Mouse (Mus musculus): ENCODE results near the gene Cnot10. TPM values are rescaled to one million over a fixed set of nuclear protein-coding genes. Genes with fewer than 3 reads are reported as not detected.

Gene Cnot10
- 15.2 and 15.4 TPM in 2 replicates for total RNA-seq (2014; rRNA removed)
- polyA plus RNA-seq (2012; rRNA removed), result 9.4 and 10.7 TPM in 2 replicates

- Histone ChIP-seq H3K27ac (replicated peaks; ENCODE audit: insufficient read depth, low read depth, low read length) (peak within 1 kb of the TSS; percentile 59), H3K79me2 (ENCODE audit: control insufficient read depth, insufficient read depth, low read length) (peaks cover 24% of the 10 kb centered on the region; the same call in 1 of the 2 replicates), H3K4me1 (ENCODE audit: control insufficient read depth, insufficient read depth, low read length) (peaks cover 7% of the 10 kb centered on the region), H3K36me3 (ENCODE audit: control insufficient read depth, insufficient read depth, low read length) (no peaks in the 10 kb centered on the region), H3K27me3 (ENCODE audit: control insufficient read depth, insufficient read depth, low read length) (no peaks in the 10 kb centered on the region), H3K9ac (ENCODE audit: low read depth, low read length) (peak within 1 kb of the TSS; percentile 84), H3K4me3 (ENCODE audit: insufficient read depth, low read depth, low read length) (peak within 1 kb of the TSS; percentile 83)
- TF ChIP-seq POLR2A (IDR thresholded peaks at IDR 0.05; ENCODE audit: extremely low read depth, insufficient read depth, low read length) (peak; percentile 60; the same call in 1 of the 2 replicates), CTCF (IDR thresholded peaks at IDR 0.05; ENCODE audit: low read depth, low read length) (no peak)
- WGBS, result 4% methylated on average over 51 of the region's 51 CpGs
- DNase-seq (ENCODE audit: extremely low read depth, low read depth, low spot score), result peak; percentile 88
These were observed at the start of gene Cnot10 for GRCm38 (mm10) chr9:114639839-114640646. Gene Cnot10 (minus strand): TSS chr9:114640184.

- peak overlapping the region; percentile 85 for H3K27ac ChIP-seq (replicated peaks; ENCODE audit: insufficient read depth, low read depth, low read length)
- DNase-seq (ENCODE audit: extremely low read depth, low read depth, low spot score), result peak; percentile 19
- H3K79me2 ChIP-seq (ENCODE audit: control insufficient read depth, insufficient read depth, low read length), result peaks cover 4% of the 10 kb centered on the region; the same call in 1 of the 2 replicates
- WGBS, result under 1% methylated on average over 50 of the region's 50 CpGs
- peak overlapping the region; percentile 93 for H3K4me3 ChIP-seq (ENCODE audit: insufficient read depth, low read depth, low read length)
- peaks cover 3% of the 10 kb centered on the region; the same call in 1 of the 2 replicates for H3K36me3 ChIP-seq (ENCODE audit: control insufficient read depth, insufficient read depth, low read length)
- H3K4me1 ChIP-seq (ENCODE audit: control insufficient read depth, insufficient read depth, low read length), result peaks cover 8% of the 10 kb centered on the region
- peak overlapping the region; percentile 96 for H3K9ac ChIP-seq (ENCODE audit: low read depth, low read length)
- TF ChIP-seq POLR2A (IDR thresholded peaks at IDR 0.05; ENCODE audit: extremely low read depth, insufficient read depth, low read length) (no peak), CTCF (IDR thresholded peaks at IDR 0.05; ENCODE audit: low read depth, low read length) (no peak)
- no peaks in the 10 kb centered on the region for H3K27me3 ChIP-seq (ENCODE audit: control insufficient read depth, insufficient read depth, low read length)
These were observed 49.0 kb upstream of the Cnot10 start for GRCm38 (mm10) chr9:114688953-114689407.

- Histone ChIP-seq H3K9ac (ENCODE audit: low read depth, low read length) (peak within 1 kb of the TSS; percentile 96), H3K27ac (replicated peaks; ENCODE audit: insufficient read depth, low read depth, low read length) (peak within 1 kb of the TSS; percentile 85), H3K27me3 (ENCODE audit: control insufficient read depth, insufficient read depth, low read length) (no peaks in the 10 kb centered on the region), H3K36me3 (ENCODE audit: control insufficient read depth, insufficient read depth, low read length) (peaks cover 3% of the 10 kb centered on the region; the same call in 1 of the 2 replicates), H3K4me1 (ENCODE audit: control insufficient read depth, insufficient read depth, low read length) (peaks cover 8% of the 10 kb centered on the region), H3K4me3 (ENCODE audit: insufficient read depth, low read depth, low read length) (peak within 1 kb of the TSS; percentile 93), H3K79me2 (ENCODE audit: control insufficient read depth, insufficient read depth, low read length) (peaks cover 4% of the 10 kb centered on the region; the same call in 1 of the 2 replicates)
- DNase-seq (ENCODE audit: extremely low read depth, low read depth, low spot score), result peak; percentile 89
- 1% methylated on average over 57 of the region's 57 CpGs for WGBS
- TF ChIP-seq POLR2A (IDR thresholded peaks at IDR 0.05; ENCODE audit: extremely low read depth, insufficient read depth, low read length) (peak; percentile 78; the same call in 1 of the 2 replicates), CTCF (IDR thresholded peaks at IDR 0.05; ENCODE audit: low read depth, low read length) (no peak)
These were observed 48.4 kb upstream of the Cnot10 start, which contains the start of gene Dync1li1 for GRCm38 (mm10) chr9:114688252-114688952. Gene Dync1li1 (plus strand): TSS chr9:114688790.

GRCm38 (mm10) chr9:114687639-114688038 is 47.7 kb upstream of the Cnot10 start:
- H3K4me3 ChIP-seq (ENCODE audit: insufficient read depth, low read depth, low read length), result no peak overlapping the region

GRCm38 (mm10) chr9:114686245-114686644 is 46.3 kb upstream of the Cnot10 start:
- no peak for TF ChIP-seq CTCF (IDR thresholded peaks at IDR 0.05; ENCODE audit: low read depth, low read length)
- TF ChIP-seq POLR2A (IDR thresholded peaks at IDR 0.05; ENCODE audit: extremely low read depth, insufficient read depth, low read length), result no peak
- no peaks in the 10 kb centered on the region for H3K27me3 ChIP-seq (ENCODE audit: control insufficient read depth, insufficient read depth, low read length)
- no peak overlapping the region for H3K9ac ChIP-seq (ENCODE audit: low read depth, low read length)
- H3K4me1 ChIP-seq (ENCODE audit: control insufficient read depth, insufficient read depth, low read length), result peaks cover 8% of the 10 kb centered on the region
- no peak overlapping the region for H3K4me3 ChIP-seq (ENCODE audit: insufficient read depth, low read depth, low read length)
- H3K36me3 ChIP-seq (ENCODE audit: control insufficient read depth, insufficient read depth, low read length), result no peaks in the 10 kb centered on the region
- no peak overlapping the region for H3K27ac ChIP-seq (replicated peaks; ENCODE audit: insufficient read depth, low read depth, low read length)
- DNase-seq (ENCODE audit: extremely low read depth, low read depth, low spot score), result no peak
- 84% methylated on average over 7 of the region's 7 CpGs for WGBS
- H3K79me2 ChIP-seq (ENCODE audit: control insufficient read depth, insufficient read depth, low read length), result no peaks in the 10 kb centered on the region; the same call in 1 of the 2 replicates

More at GRCm38 (mm10) chr9:114687639-114688038, 47.7 kb upstream of the Cnot10 start:
- Histone ChIP-seq H3K4me1 (ENCODE audit: control insufficient read depth, insufficient read depth, low read length) (peaks cover 8% of the 10 kb centered on the region), H3K9ac (ENCODE audit: low read depth, low read length) (no peak overlapping the region), H3K79me2 (ENCODE audit: control insufficient read depth, insufficient read depth, low read length) (peaks cover 4% of the 10 kb centered on the region; the same call in 1 of the 2 replicates), H3K36me3 (ENCODE audit: control insufficient read depth, insufficient read depth, low read length) (peaks cover 3% of the 10 kb centered on the region; the same call in 1 of the 2 replicates), H3K27me3 (ENCODE audit: control insufficient read depth, insufficient read depth, low read length) (no peaks in the 10 kb centered on the region), H3K27ac (replicated peaks; ENCODE audit: insufficient read depth, low read depth, low read length) (no peak overlapping the region)
- TF ChIP-seq CTCF (IDR thresholded peaks at IDR 0.05; ENCODE audit: low read depth, low read length) (no peak), POLR2A (IDR thresholded peaks at IDR 0.05; ENCODE audit: extremely low read depth, insufficient read depth, low read length) (no peak)
- WGBS, result 82% methylated on average over 13 of the region's 13 CpGs
- no peak for DNase-seq (ENCODE audit: extremely low read depth, low read depth, low spot score)
